Mouse (Mus musculus): ENCODE measurements around the gene Tufm. TPM values are rescaled to one million over a fixed set of nuclear protein-coding genes. Genes with fewer than 3 reads are reported as not detected.

Tufm gene
- polyA plus RNA-seq, 1 experiment from 2014 or later = 146 TPM

DNA sequence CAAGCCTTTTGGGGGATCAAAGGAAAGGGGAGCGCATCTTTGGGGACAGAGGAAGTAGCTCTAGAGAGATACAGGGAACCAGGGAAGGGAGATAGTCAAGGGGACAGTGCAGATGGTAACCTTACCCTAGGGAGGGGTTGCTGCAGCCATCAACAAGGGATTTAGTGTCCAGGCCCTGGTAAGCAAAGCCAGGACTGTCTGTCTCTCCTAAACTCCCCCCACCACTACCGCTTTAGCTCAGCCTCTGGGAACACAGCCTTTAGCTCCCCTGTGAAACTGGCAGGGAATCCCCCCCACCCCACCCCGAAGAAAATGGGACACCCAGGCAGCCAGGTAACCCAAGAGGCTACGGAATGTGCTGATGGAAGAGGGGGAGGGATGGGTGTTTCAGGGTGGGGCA is 23.6 kb upstream of the Tufm start:
- H3K4me1 ChIP-seq (ENCODE audit: control insufficient read depth, insufficient read depth, low read length) = no peaks in the 10 kb centered on the region
- peaks cover 6% of the 10 kb centered on the region; the same call in 1 of the 2 replicates for H3K36me3 ChIP-seq (ENCODE audit: control insufficient read depth, insufficient read depth, low read length)
- ATAC-seq (ENCODE audit: low FRiP score) = no peak
- H3K27me3 ChIP-seq (ENCODE audit: control insufficient read depth, insufficient read depth, low read length) = no peaks in the 10 kb centered on the region
- H3K4me2 ChIP-seq = no peak overlapping the region
- no peaks in the 10 kb centered on the region for H3K9me3 ChIP-seq (ENCODE audit: control insufficient read depth, low read length)
- 48% methylated on average over 4 of the region's 4 CpGs for WGBS
- no peak overlapping the region for H3K4me3 ChIP-seq (ENCODE audit: low read depth, low read length)
- H3K9ac ChIP-seq (ENCODE audit: low read length) = no peak overlapping the region
- H3K27ac ChIP-seq (ENCODE audit: low read depth, low read length) = no peak overlapping the region
- DNase-seq (ENCODE audit: low spot score, missing footprints) = no peak

DNA sequence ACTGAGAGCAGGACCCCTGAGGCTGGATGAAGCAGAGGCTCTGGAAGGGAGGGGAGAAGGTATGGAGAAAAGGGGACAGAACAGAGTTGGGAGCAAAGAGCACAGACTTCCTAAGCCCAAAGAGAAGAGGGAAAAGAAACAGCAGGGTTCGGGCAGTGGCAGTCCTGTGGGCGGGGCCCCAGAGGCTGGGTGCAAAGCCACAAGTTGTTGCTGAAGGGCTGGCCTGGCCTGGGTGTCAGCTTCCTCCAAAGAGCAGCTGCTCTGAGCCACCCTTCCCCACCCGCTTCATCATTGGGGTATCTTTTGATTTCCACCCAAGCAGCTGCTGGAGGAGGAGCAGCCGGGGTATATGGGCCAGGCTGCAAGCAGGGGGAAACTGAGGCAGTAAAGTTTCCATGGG is 23.0 kb upstream of the Tufm start:
- Histone ChIP-seq H3K9ac (ENCODE audit: low read length) (no peak overlapping the region), H3K4me3 (ENCODE audit: low read depth, low read length) (no peak overlapping the region), H3K36me3 (ENCODE audit: control insufficient read depth, insufficient read depth, low read length) (peaks cover 9% of the 10 kb centered on the region; the same call in 1 of the 2 replicates), H3K27me3 (ENCODE audit: control insufficient read depth, insufficient read depth, low read length) (no peaks in the 10 kb centered on the region), H3K9me3 (ENCODE audit: control insufficient read depth, low read length) (no peaks in the 10 kb centered on the region), H3K4me2 (no peak overlapping the region), H3K27ac (ENCODE audit: low read depth, low read length) (no peak overlapping the region), H3K4me1 (ENCODE audit: control insufficient read depth, insufficient read depth, low read length) (no peaks in the 10 kb centered on the region)
- ATAC-seq (ENCODE audit: low FRiP score) (no peak), DNase-seq (ENCODE audit: low spot score, missing footprints) (no peak)
- 51% methylated on average over 4 of the region's 4 CpGs for WGBS

DNA sequence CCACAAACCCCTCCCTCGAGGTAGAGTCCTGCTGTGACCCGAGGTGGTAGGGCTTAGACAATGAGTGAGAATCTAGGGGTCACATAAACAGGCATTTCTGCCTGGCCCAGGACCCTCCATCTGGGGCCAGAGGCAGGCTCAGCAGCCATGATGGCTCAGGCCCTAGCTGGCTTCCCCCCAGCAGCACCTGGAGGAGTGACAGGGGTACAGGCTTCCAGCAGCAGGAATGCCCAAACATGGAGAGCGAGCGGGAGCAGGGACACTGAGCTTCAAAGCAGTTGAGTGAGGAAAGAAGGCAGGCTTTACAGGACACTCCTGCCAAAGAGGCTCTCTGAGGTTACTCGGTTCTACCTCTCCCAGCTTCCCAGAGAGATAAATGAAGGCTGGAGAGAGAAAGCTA is 22.3 kb upstream of the Tufm start:
- Histone ChIP-seq H3K9me3 (ENCODE audit: control insufficient read depth, low read length) (no peaks in the 10 kb centered on the region), H3K36me3 (ENCODE audit: control insufficient read depth, insufficient read depth, low read length) (peaks cover 14% of the 10 kb centered on the region; the same call in 1 of the 2 replicates), H3K9ac (ENCODE audit: low read length) (no peak overlapping the region), H3K4me3 (ENCODE audit: low read depth, low read length) (no peak overlapping the region), H3K27me3 (ENCODE audit: control insufficient read depth, insufficient read depth, low read length) (no peaks in the 10 kb centered on the region), H3K27ac (ENCODE audit: low read depth, low read length) (no peak overlapping the region), H3K4me1 (ENCODE audit: control insufficient read depth, insufficient read depth, low read length) (no peaks in the 10 kb centered on the region), H3K4me2 (no peak overlapping the region)
- ATAC-seq (ENCODE audit: low FRiP score) (no peak), DNase-seq (ENCODE audit: low spot score, missing footprints) (no peak)
- WGBS = 47% methylated on average over 5 of the region's 5 CpGs

DNA sequence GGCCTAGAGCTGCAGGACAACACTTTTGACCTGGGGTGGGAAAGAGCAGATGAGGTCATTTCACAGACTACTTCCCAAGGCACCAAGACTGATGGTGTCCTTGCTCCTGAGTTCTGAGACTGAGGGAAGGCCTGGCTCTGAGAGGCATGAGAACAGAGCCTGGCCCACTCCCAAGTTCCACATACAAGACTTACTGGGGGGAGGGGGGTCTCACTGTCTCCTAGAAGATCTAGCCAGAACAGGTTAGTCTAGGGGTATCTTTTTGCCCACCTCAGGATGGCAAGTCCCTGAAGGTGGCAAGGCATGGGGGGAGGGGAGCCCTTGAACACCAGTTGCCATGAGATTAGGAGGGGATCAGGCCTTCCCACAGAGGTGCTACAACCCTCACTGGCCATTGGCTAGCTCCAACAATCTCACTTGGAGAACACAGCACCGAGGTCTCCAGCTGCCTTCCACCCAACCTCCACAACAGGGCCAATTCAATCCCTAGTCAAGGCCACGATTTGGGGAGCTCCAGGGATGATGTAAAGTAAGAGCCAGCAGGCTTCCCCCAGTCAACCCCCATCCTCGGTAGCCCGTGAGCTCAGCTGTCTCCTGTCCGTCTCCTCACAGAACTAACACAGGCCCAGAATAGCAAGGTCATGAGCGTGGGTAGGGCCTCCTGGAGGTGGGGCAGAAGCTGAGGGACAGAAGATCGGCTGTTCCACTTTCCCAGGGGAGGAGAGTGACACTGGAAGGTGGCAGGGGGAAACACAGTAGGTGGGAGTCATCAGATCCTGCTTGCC is 21.7 kb upstream of the Tufm start:
- no peak for ATAC-seq (ENCODE audit: low FRiP score)
- no peak overlapping the region for H3K4me2 ChIP-seq
- no peak overlapping the region for H3K27ac ChIP-seq (ENCODE audit: low read depth, low read length)
- H3K4me3 ChIP-seq (ENCODE audit: low read depth, low read length) = no peak overlapping the region
- 55% methylated on average over 7 of the region's 7 CpGs for WGBS
- DNase-seq (ENCODE audit: low spot score, missing footprints) = no peak
- no peaks in the 10 kb centered on the region for H3K9me3 ChIP-seq (ENCODE audit: control insufficient read depth, low read length)
- H3K36me3 ChIP-seq (ENCODE audit: control insufficient read depth, insufficient read depth, low read length) = peaks cover 14% of the 10 kb centered on the region; the same call in 1 of the 2 replicates
- H3K27me3 ChIP-seq (ENCODE audit: control insufficient read depth, insufficient read depth, low read length) = no peaks in the 10 kb centered on the region
- no peak overlapping the region for H3K9ac ChIP-seq (ENCODE audit: low read length)
- no peaks in the 10 kb centered on the region for H3K4me1 ChIP-seq (ENCODE audit: control insufficient read depth, insufficient read depth, low read length)

DNA sequence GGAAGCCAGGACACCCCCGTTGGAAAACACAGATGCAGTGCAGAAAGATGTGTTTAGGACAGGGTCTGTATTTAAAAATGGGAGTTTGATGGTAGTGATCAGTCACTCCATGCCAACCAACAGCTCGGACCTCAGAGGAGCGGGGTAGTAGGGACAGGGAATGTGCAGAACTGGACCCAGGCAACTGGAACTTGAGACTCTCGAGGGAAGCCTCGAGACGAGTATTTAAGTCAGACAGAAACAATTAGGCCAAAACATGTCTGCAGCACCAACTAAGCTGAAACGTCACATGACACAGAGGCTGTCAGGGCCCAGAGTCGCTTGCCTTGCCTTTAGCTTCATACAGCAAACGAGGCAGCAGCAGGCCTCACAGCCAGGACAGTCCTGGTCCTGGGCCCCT is 21.0 kb upstream of the Tufm start:
- no peaks in the 10 kb centered on the region for H3K9me3 ChIP-seq (ENCODE audit: control insufficient read depth, low read length)
- ATAC-seq (ENCODE audit: low FRiP score) (no peak), DNase-seq (ENCODE audit: low spot score, missing footprints) (no peak)
- peaks cover 16% of the 10 kb centered on the region; the same call in 1 of the 2 replicates for H3K36me3 ChIP-seq (ENCODE audit: control insufficient read depth, insufficient read depth, low read length)
- H3K27me3 ChIP-seq (ENCODE audit: control insufficient read depth, insufficient read depth, low read length) = no peaks in the 10 kb centered on the region
- no peak overlapping the region for H3K4me3 ChIP-seq (ENCODE audit: low read depth, low read length)
- H3K27ac ChIP-seq (ENCODE audit: low read depth, low read length) = no peak overlapping the region
- 76% methylated on average over 9 of the region's 9 CpGs for WGBS
- no peaks in the 10 kb centered on the region for H3K4me1 ChIP-seq (ENCODE audit: control insufficient read depth, insufficient read depth, low read length)
- no peak overlapping the region for H3K9ac ChIP-seq (ENCODE audit: low read length)
- H3K4me2 ChIP-seq = no peak overlapping the region

DNA sequence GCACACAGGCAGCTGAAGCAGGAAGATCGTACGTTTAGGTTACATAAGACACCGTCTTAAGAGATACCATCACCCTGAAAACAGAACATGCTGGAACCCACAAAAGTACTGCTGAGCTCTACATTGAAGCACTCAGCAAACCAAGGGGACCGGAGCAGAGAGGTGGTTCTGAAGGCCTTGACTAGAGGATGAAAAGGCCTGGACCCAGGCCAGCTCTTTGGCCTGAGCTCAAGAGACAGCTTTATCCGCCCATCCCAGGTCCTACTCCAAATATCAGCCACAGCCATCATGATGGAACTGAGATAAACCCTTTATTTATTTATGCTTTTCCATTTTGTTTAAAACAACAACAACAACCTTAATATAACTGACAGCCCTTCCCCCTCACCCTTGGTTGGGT is 20.5 kb upstream of the Tufm start:
- WGBS = 94% methylated on average over 5 of the region's 5 CpGs
- Histone ChIP-seq H3K36me3 (ENCODE audit: control insufficient read depth, insufficient read depth, low read length) (peaks cover 19% of the 10 kb centered on the region; the same call in 1 of the 2 replicates), H3K27me3 (ENCODE audit: control insufficient read depth, insufficient read depth, low read length) (no peaks in the 10 kb centered on the region), H3K4me2 (no peak overlapping the region), H3K4me3 (ENCODE audit: low read depth, low read length) (no peak overlapping the region), H3K27ac (ENCODE audit: low read depth, low read length) (no peak overlapping the region), H3K9me3 (ENCODE audit: control insufficient read depth, low read length) (no peaks in the 10 kb centered on the region), H3K9ac (ENCODE audit: low read length) (no peak overlapping the region), H3K4me1 (ENCODE audit: control insufficient read depth, insufficient read depth, low read length) (no peaks in the 10 kb centered on the region)
- DNase-seq (ENCODE audit: low spot score, missing footprints) = no peak
- no peak for ATAC-seq (ENCODE audit: low FRiP score)

DNA sequence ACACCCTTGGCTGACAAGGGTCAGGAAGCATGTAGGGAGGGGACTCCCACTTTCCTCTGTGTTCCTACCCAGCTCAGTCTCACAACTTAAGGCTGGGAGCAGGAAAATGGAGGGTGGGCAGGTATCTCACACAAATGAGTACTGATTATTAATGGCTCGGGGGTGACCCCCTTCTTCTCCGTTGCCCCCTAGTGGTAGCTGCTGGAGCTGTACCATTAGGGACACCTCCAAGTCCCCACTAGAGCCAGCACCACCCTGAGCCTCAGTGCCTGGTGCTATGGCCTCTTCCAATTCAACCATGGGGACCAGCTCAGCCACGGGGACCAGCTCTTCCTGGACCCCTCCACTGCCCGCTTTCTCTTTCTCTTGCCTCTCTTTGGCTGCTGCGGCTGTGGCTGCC is 19.9 kb upstream of the Tufm start:
- H3K4me2 ChIP-seq = no peak overlapping the region
- DNase-seq (ENCODE audit: low spot score, missing footprints) (peak; percentile 90), ATAC-seq (ENCODE audit: low FRiP score) (no peak)
- H3K4me3 ChIP-seq (ENCODE audit: low read depth, low read length) = no peak overlapping the region
- H3K27me3 ChIP-seq (ENCODE audit: control insufficient read depth, insufficient read depth, low read length) = no peaks in the 10 kb centered on the region
- H3K27ac ChIP-seq (ENCODE audit: low read depth, low read length) = no peak overlapping the region
- H3K9me3 ChIP-seq (ENCODE audit: control insufficient read depth, low read length) = no peaks in the 10 kb centered on the region
- H3K4me1 ChIP-seq (ENCODE audit: control insufficient read depth, insufficient read depth, low read length) = no peaks in the 10 kb centered on the region
- peaks cover 19% of the 10 kb centered on the region; the same call in 1 of the 2 replicates for H3K36me3 ChIP-seq (ENCODE audit: control insufficient read depth, insufficient read depth, low read length)
- 65% methylated on average over 5 of the region's 5 CpGs for WGBS
- H3K9ac ChIP-seq (ENCODE audit: low read length) = no peak overlapping the region

DNA sequence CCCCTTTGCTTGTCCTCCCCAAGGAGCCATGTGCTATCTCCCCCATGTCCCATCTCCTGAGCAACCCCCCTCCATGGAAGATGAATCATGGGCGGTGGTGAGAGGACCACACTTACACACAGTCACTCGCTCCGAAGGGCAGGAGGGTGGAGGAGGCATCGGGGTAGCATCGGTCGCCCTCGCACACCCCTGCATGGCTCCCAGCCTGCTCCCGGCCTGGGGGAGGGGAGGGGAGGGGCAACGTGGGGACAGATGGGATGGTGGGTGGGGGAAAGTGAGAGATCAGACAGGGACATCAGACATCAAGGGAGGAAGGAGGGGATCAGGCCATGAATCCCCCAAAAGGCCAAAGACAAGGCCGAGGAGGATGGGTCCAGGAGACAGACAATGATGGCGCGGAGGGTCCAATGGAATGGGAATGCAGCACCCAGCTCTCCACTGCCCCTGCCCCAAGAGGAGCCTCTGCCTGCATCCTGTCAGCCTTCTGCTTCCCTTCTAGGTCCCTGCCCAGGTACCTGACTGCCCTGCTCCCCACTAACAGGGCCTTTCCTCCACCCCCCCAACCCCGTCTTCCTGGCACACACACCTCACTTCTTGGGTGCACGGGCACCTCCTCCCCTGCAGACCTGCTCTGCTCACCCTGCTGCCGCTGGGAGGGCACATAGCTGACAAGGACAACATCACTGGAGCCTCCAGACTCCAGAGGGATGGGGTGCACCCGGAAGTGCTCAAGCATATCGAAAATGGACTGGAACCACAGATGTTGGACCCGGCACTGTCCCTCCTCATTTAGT is 19.1 kb upstream of the Tufm start:
- no peak for ATAC-seq (ENCODE audit: low FRiP score)
- WGBS = 92% methylated on average over 18 of the region's 18 CpGs

DNA sequence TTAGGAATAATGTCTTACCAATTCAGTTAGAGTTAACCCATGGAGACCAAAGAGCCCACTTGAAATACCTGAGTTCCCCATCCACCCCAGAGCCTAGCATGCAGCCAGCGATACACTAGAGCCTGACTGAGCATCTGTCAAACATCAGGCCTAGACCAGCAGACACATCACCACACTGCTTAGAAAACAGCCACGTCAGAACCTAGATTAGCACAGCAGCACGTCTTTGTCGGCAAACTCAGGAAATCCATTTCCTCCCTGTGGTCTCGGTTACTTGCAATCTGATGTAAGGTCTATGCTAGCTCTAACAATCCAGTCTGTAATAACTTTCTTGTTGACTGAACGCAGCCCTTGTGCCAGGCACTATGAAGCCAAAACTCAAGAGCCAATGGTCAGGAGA is 17.1 kb upstream of the Tufm start:
- H3K4me3 ChIP-seq (ENCODE audit: low read depth, low read length) = no peak overlapping the region
- no peaks in the 10 kb centered on the region for H3K9me3 ChIP-seq (ENCODE audit: control insufficient read depth, low read length)
- H3K4me1 ChIP-seq (ENCODE audit: control insufficient read depth, insufficient read depth, low read length) = peaks cover 10% of the 10 kb centered on the region
- 90% methylated on average over 6 of the region's 6 CpGs for WGBS
- no peaks in the 10 kb centered on the region for H3K27me3 ChIP-seq (ENCODE audit: control insufficient read depth, insufficient read depth, low read length)
- H3K9ac ChIP-seq (ENCODE audit: low read length) = no peak overlapping the region
- H3K4me2 ChIP-seq = no peak overlapping the region
- peaks cover 19% of the 10 kb centered on the region; the same call in 1 of the 2 replicates for H3K36me3 ChIP-seq (ENCODE audit: control insufficient read depth, insufficient read depth, low read length)
- no peak overlapping the region for H3K27ac ChIP-seq (ENCODE audit: low read depth, low read length)
- no peak for DNase-seq (ENCODE audit: low spot score, missing footprints)
- no peak for ATAC-seq (ENCODE audit: low FRiP score)

More for the DNA sequence above, 19.1 kb upstream of the Tufm start:
- H3K9ac ChIP-seq (ENCODE audit: low read length) = no peak overlapping the region
- no peaks in the 10 kb centered on the region for H3K27me3 ChIP-seq (ENCODE audit: control insufficient read depth, insufficient read depth, low read length)
- no peaks in the 10 kb centered on the region for H3K4me1 ChIP-seq (ENCODE audit: control insufficient read depth, insufficient read depth, low read length)
- H3K4me3 ChIP-seq (ENCODE audit: low read depth, low read length) = no peak overlapping the region
- H3K9me3 ChIP-seq (ENCODE audit: control insufficient read depth, low read length) = no peaks in the 10 kb centered on the region
- no peak overlapping the region for H3K27ac ChIP-seq (ENCODE audit: low read depth, low read length)
- H3K36me3 ChIP-seq (ENCODE audit: control insufficient read depth, insufficient read depth, low read length) = peaks cover 19% of the 10 kb centered on the region; the same call in 1 of the 2 replicates
- no peak overlapping the region for H3K4me2 ChIP-seq
- DNase-seq (ENCODE audit: low spot score, missing footprints) = no peak
